Mouse (Mus musculus) testis, adult 2 months (tissue): ENCODE data around the gene Zfp874b. TPM values are rescaled to one million over a fixed set of nuclear protein-coding genes. Genes with fewer than 3 reads are reported as not detected.

Experiments
- H3K27ac ChIP-seq: fragments of 200-500 bp; 2 replicates; pipeline ENCODE4 v1.5.1; 2012; ENCODE audit warnings: low read depth, low read length; ENCODE audit not compliant: control insufficient read depth, insufficient read depth
- H3K27me3 ChIP-seq: fragments of 200-500 bp; 2 replicates; pipeline ENCODE4 v1.6.1; 2012; ENCODE audit warnings: mild to moderate bottlenecking, low read length, moderate library complexity; ENCODE audit not compliant: control insufficient read depth, insufficient read depth
- H3K36me3 ChIP-seq: fragments of 200-500 bp; 2 replicates; pipeline ENCODE4 v1.6.1; 2012; ENCODE audit warnings: mild to moderate bottlenecking, low read length; ENCODE audit not compliant: control insufficient read depth, insufficient read depth
- H3K4me1 ChIP-seq: fragments of 200-500 bp; 2 replicates; pipeline ENCODE4 v1.6.1; 2012; ENCODE audit warnings: low read length; ENCODE audit not compliant: control insufficient read depth, insufficient read depth
- H3K4me3 ChIP-seq: fragments of 200-500 bp; 2 replicates; pipeline ENCODE4 v1.5.1; 2012; ENCODE audit warnings: low read depth, mild to moderate bottlenecking, low read length, moderate library complexity, mixed read lengths; ENCODE audit not compliant: control insufficient read depth
- CTCF ChIP-seq: fragments of 200-500 bp; IDR thresholded peaks from 2 replicates; pipeline ENCODE4 v1.5.1; 2012; ENCODE audit warnings: low read depth, mild to moderate bottlenecking, inconsistent platforms, low read length, moderate library complexity; ENCODE audit not compliant: control insufficient read depth, insufficient read depth, insufficient replicate concordance
- POLR2A ChIP-seq: fragments of 200-500 bp; IDR thresholded peaks from 2 replicates; pipeline ENCODE4 v1.6.1; 2012; ENCODE audit warnings: low read depth, mild to moderate bottlenecking, inconsistent platforms, low read length, moderate library complexity; ENCODE audit not compliant: control insufficient read depth
- polyA plus RNA-seq: library from polyadenylated mRNA; depleted of rRNA; stranded (reverse); fragments of >200 nt; gene quantifications from 2 replicates; pipeline ENCODE4 v1.2.3, GENCODE M21; 2012; rRNA removed

Gene Zfp874b
- polyA plus RNA-seq: 0.85 and 0.86 TPM in 2 replicates

- Histone ChIP-seq H3K27me3 (no peaks in the 10 kb centered on the region), H3K36me3 (no peaks in the 10 kb centered on the region), H3K4me1 (peaks cover 7% of the 10 kb centered on the region), H3K4me3 (peak within 1 kb of the TSS; percentile 89), H3K27ac (peak within 1 kb of the TSS; percentile 78)
- no peak for TF ChIP-seq POLR2A
- TF ChIP-seq CTCF: no peak
These were observed at the start of gene Zfp874b for GRCm38 (mm10) chr13:67483625-67484423. Gene Zfp874b, minus strand, starts transcription at chr13:67484258.

GRCm38 (mm10) chr13:67527049-67527730 is 43.1 kb upstream of the Zfp874b start:
- TF ChIP-seq CTCF: no peak
- no peaks in the 10 kb centered on the region for H3K27me3 ChIP-seq
- no peaks in the 10 kb centered on the region for H3K36me3 ChIP-seq
- H3K4me1 ChIP-seq: peaks cover 2% of the 10 kb centered on the region
- peak overlapping the region; percentile 78 for H3K4me3 ChIP-seq
- no peak overlapping the region for H3K27ac ChIP-seq

- Histone ChIP-seq H3K4me1 (peaks cover 2% of the 10 kb centered on the region), H3K27me3 (no peaks in the 10 kb centered on the region), H3K36me3 (no peaks in the 10 kb centered on the region), H3K4me3 (peak within 1 kb of the TSS; percentile 98), H3K27ac (peak within 1 kb of the TSS; percentile 82)
- TF ChIP-seq POLR2A (peak; percentile 95; the same call in 1 of the 2 replicates), CTCF (0 out of 2 replicates have a peak, but pooled peaks have one; percentile 6)
These were observed 41.8 kb upstream of the Zfp874b start, which contains the start of the genes Gm26965 and Zfp87 for GRCm38 (mm10) chr13:67525753-67526410. Gene Gm26965, minus strand, starts transcription at chr13:67526151. Gene Zfp87, minus strand, starts transcription at chr13:67526177.

GRCm38 (mm10) chr13:67500908-67501307 is 16.9 kb upstream of the Zfp874b start:
- Histone ChIP-seq H3K4me1 (peaks cover 2% of the 10 kb centered on the region), H3K4me3 (no peak overlapping the region; the same call in 1 of the 2 replicates), H3K27me3 (no peaks in the 10 kb centered on the region), H3K27ac (no peak overlapping the region), H3K36me3 (no peaks in the 10 kb centered on the region)
- TF ChIP-seq CTCF (no peak), POLR2A (no peak)

- H3K36me3 ChIP-seq: no peaks in the 10 kb centered on the region
- H3K4me3 ChIP-seq: peak within 1 kb of the TSS; percentile 91
- H3K4me1 ChIP-seq: peaks cover 2% of the 10 kb centered on the region
- H3K27ac ChIP-seq: peak within 1 kb of the TSS; percentile 39; the same call in 1 of the 2 replicates
- TF ChIP-seq POLR2A (0 out of 2 replicates have a peak, but pooled peaks have one; percentile 39), CTCF (no peak)
- H3K27me3 ChIP-seq: no peaks in the 10 kb centered on the region
These were observed 16.1 kb upstream of the Zfp874b start, which contains the start of gene Zfp58 for GRCm38 (mm10) chr13:67500084-67500719. Gene Zfp58, minus strand, starts transcription at chr13:67500555.

- no peaks in the 10 kb centered on the region for H3K27me3 ChIP-seq
- H3K27ac ChIP-seq: no peak overlapping the region
- H3K4me3 ChIP-seq: no peak overlapping the region
- TF ChIP-seq CTCF (no peak), POLR2A (no peak)
- peaks cover 2% of the 10 kb centered on the region for H3K4me1 ChIP-seq
- no peaks in the 10 kb centered on the region for H3K36me3 ChIP-seq
These were observed 11.6 kb upstream of the Zfp874b start for GRCm38 (mm10) chr13:67495631-67496030.
